Mouse (Mus musculus) liver, embryonic 14.5 days (tissue): Measurements from ENCODE around the gene Tph1. TPM values are rescaled to one million over a fixed set of nuclear protein-coding genes. Genes with fewer than 3 reads are reported as not detected.
"Not testable (repeated sequence)": the region's sequence is repeated elsewhere in the genome, so short reads cannot be mapped to it uniquely, and the experiment has no call there.

Source experiments
- ATAC-seq: fragments of 200-750 bp; cut with Nextera tagmentation; 2 replicates; pipeline ENCODE4 v1.8.0; 2017; ENCODE audit warnings: moderate number of reproducible peaks, mild to moderate bottlenecking, moderate library complexity; ENCODE audit not compliant: insufficient read depth
- DNase-seq, 3 experiments: peaks; one replicate each; pipeline ENCODE4 v3.0.0-alpha.2; 2012 to 2013; ENCODE audit warnings: low read depth in 3 of 3, low spot score in 3 of 3
- H3K27ac ChIP-seq: fragments of 300-500 bp; sonication (generic); 2 replicates; pipeline ENCODE4 v1.5.1; 2014; ENCODE audit warnings: moderate library complexity, mild to moderate bottlenecking, control low read depth, inconsistent platforms
- H3K27me3 ChIP-seq: fragments of 300-500 bp; sonication (generic); 2 replicates; pipeline ENCODE4 v1.6.1; 2014; ENCODE audit warnings: mild to moderate bottlenecking, low read length, moderate library complexity; ENCODE audit not compliant: control insufficient read depth, insufficient read depth
- H3K36me3 ChIP-seq: fragments of 300-500 bp; sonication (generic); replicated peaks from 2 replicates; pipeline ENCODE4 v1.6.1; 2014; ENCODE audit warnings: low read depth; ENCODE audit not compliant: control insufficient read depth, insufficient read depth
- H3K4me1 ChIP-seq, 2 experiments: fragments of 200-500 bp in 1 of 2; fragments of 300-500 bp in 1 of 2; sonication (generic) in 1 of 2; replicated peaks; 2 replicates each; pipeline ENCODE4 v1.6.1; 2012 to 2014; ENCODE audit warnings: antibody characterized with exemption in 1 of 2, inconsistent platforms in 1 of 2, low read length in 1 of 2; ENCODE audit not compliant: control insufficient read depth in 2 of 2, insufficient read depth in 2 of 2
- H3K4me2 ChIP-seq: fragments of 300-500 bp; sonication (generic); 2 replicates; pipeline ENCODE4 v1.6.1; 2014; ENCODE audit warnings: low read depth, mild to moderate bottlenecking, control low read depth, moderate library complexity
- H3K4me3 ChIP-seq, 2 experiments: fragments of 200-500 bp in 1 of 2; fragments of 300-500 bp in 1 of 2; sonication (generic) in 1 of 2; 2 replicates each; pipeline ENCODE4 v1.5.1; 2012 to 2014; ENCODE audit warnings: low read depth in 2 of 2, low read length in 2 of 2, mild to moderate bottlenecking in 2 of 2, control low read depth in 1 of 2, inconsistent platforms in 1 of 2, moderate library complexity in 1 of 2; ENCODE audit not compliant: insufficient read depth in 1 of 2
- H3K9ac ChIP-seq: fragments of 300-500 bp; sonication (generic); replicated peaks from 2 replicates; pipeline ENCODE4 v1.6.1; 2014; ENCODE audit warnings: mild to moderate bottlenecking, control low read depth, moderate library complexity
- H3K9me3 ChIP-seq: fragments of 300-500 bp; sonication (generic); 2 replicates; pipeline ENCODE4 v1.6.1; 2016; ENCODE audit warnings: low read length, mixed read lengths; ENCODE audit not compliant: control insufficient read depth
- CTCF ChIP-seq: IDR thresholded peaks from 2 replicates; pipeline ENCODE4 v1.5.1; 2016; ENCODE audit warnings: antibody characterized with exemption, low read depth, control low read depth
- EP300 ChIP-seq: IDR thresholded peaks from 2 replicates; pipeline ENCODE4 v1.6.1; 2016; ENCODE audit warnings: antibody characterized with exemption, low read depth
- WGBS: fragments of 180-500 bp; shearing (Covaris S2); extraction: QIAGEN DNeasy Blood & Tissue Kit; methylation state at CpG from one replicate; pipeline ENCODE4 v1.1.7; 2014; ENCODE audit not compliant: insufficient replicate concordance; 5-methylcytosine and 5-hydroxymethylcytosine counted together
- polyA plus RNA-seq, 2 experiments: library from polyadenylated mRNA; depleted of rRNA in 1 of 2; stranded (reverse) in 1 of 2; unstranded in 1 of 2; fragments of >200 nt; fragmentation: Nextera tagmentation in 1 of 2; extraction: Ambion mirVana in 1 of 2; gene quantifications; 2 replicates each; pipeline versions ENCODE4 v1.2.1 to v1.2.3; 2012 to 2014

The Tph1 gene
- polyA plus RNA-seq, 2 experiments = not detected

- H3K4me1 ChIP-seq = peaks cover 0 to 5% of the 10 kb centered on the region in 2 experiments; a peak in 2 of 4 replicates
- WGBS = 13% methylated on average over 1 of the region's 1 CpGs
- no peaks in the 10 kb centered on the region for H3K27me3 ChIP-seq
- no peak overlapping the region for H3K27ac ChIP-seq
- H3K9me3 ChIP-seq = no peaks in the 10 kb centered on the region
- ATAC-seq (peak; percentile 69), DNase-seq (peak in 2 of 3 experiments; percentile 24 to 31)
- H3K4me3 ChIP-seq = no peak overlapping the region
- H3K4me2 ChIP-seq = no peak overlapping the region
- H3K9ac ChIP-seq = no peak overlapping the region
- no peak for TF ChIP-seq CTCF
- peak; percentile 51 for TF ChIP-seq EP300
- peaks cover 20% of the 10 kb centered on the region for H3K36me3 ChIP-seq
Observed at GRCm38 (mm10) chr7:46696754-46697153, 24.4 kb upstream of the Tph1 start.

DNA sequence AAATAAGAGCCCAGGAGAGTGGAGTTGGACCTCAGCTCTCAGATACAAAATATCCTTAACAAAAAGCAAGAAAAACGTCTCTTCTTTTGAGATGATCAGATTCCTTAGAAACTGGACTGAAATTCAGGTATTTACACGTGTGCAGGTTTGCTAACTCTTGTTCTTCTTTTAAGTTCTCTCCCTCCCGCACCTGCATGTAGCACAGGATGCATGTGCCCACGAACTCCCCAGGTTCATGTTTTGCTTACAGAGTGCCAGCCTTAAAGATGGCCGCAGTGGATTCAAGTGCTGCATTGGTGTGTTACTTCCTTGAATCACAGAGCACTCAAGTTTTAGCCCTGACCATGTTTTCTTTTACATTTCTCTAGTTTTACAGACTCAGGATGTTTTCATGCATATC lies 14.5 kb upstream of the Tph1 start:
- H3K4me2 ChIP-seq = no peak overlapping the region
- H3K9ac ChIP-seq = no peak overlapping the region
- TF ChIP-seq EP300 = no peak
- TF ChIP-seq CTCF = no peak
- DNase-seq (no peak), ATAC-seq (no peak)
- WGBS = 69% methylated on average over 5 of the region's 5 CpGs
- no peak overlapping the region for H3K27ac ChIP-seq
- no peak overlapping the region for H3K4me3 ChIP-seq
- H3K27me3 ChIP-seq = no peaks in the 10 kb centered on the region
- H3K4me1 ChIP-seq = no peaks in the 10 kb centered on the region
- H3K36me3 ChIP-seq = peaks cover 4% of the 10 kb centered on the region
- H3K9me3 ChIP-seq = no peaks in the 10 kb centered on the region

- Histone ChIP-seq H3K27me3 (no peaks in the 10 kb centered on the region), H3K36me3 (no peaks in the 10 kb centered on the region), H3K27ac (no peak overlapping the region), H3K9me3 (no peaks in the 10 kb centered on the region), H3K4me3 (no peak overlapping the region), H3K4me1 (no peaks in the 10 kb centered on the region; a peak in 1 of 4 replicates), H3K4me2 (no peak overlapping the region), H3K9ac (no peak overlapping the region)
- ATAC-seq = no peak
- no peak for TF ChIP-seq EP300
- TF ChIP-seq CTCF = no peak
- DNase-seq = no peak
Observed at GRCm38 (mm10) chr7:46680732-46681131, 8.4 kb upstream of the Tph1 start.

GRCm38 (mm10) chr7:46679044-46679443 lies 6.7 kb upstream of the Tph1 start:
- not testable (repeated sequence) for H3K9me3 ChIP-seq, H3K27me3 ChIP-seq, H3K4me1 ChIP-seq, H3K36me3 ChIP-seq, H3K9ac ChIP-seq, ATAC-seq, H3K4me2 ChIP-seq, H3K27ac ChIP-seq, DNase-seq, H3K4me3 ChIP-seq
- WGBS = 62% methylated on average over 7 of the region's 7 CpGs

DNA sequence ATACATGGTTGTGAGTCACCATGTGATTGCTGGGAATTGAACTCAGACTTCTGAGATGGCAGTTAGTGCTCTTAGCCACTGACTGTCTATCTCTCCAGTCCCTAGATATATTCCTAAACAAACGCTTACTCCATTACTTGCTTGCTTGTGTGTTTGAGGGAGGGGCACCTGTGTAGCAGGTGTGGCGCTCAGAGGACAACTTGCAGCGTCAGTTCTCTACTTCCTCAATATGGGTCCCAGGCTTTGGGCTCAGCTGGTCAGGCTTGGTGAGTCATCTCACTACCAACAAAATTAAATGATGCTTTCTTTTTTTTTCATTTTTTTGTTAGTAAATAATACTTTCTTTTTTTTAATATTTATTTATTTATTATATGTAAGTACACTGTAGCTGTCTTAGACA lies 6.1 kb upstream of the Tph1 start:
- TF ChIP-seq CTCF = no peak
- no peak for TF ChIP-seq EP300
- Histone ChIP-seq H3K27me3 (no peaks in the 10 kb centered on the region), H3K4me2 (no peak overlapping the region), H3K4me3 (no peak overlapping the region), H3K27ac (no peak overlapping the region), H3K9me3 (no peaks in the 10 kb centered on the region), H3K9ac (no peak overlapping the region), H3K36me3 (no peaks in the 10 kb centered on the region), H3K4me1 (no peaks in the 10 kb centered on the region; a peak in 1 of 4 replicates)
- DNase-seq = no peak
- WGBS = 45% methylated on average over 3 of the region's 3 CpGs
- ATAC-seq = no peak
